Comparison of ENCODE assay signal across 16 mouse cellular contexts in genomic region chr5:92830391-92830790, GRCm38 (mm10).
"Had no signal": no experiment of that assay in that cellular context is flagged by ENCODE, and none has a peak within 500 bp of the region (broad histone marks: within the 10 kb centered on the region; RNA-seq: fewer than 3 reads in every experiment).

No protein-coding gene starts in this region.

- H3K27ac ChIP-seq: neural tube, embryonic 13.5 days; neural tube, embryonic 15.5 days; stomach, embryonic 15.5 days; stomach, postnatal 0 days had no signal

- H3K4me3 ChIP-seq: neural tube, embryonic 13.5 days; neural tube, embryonic 15.5 days; stomach, embryonic 15.5 days had no signal

- H3K4me2 ChIP-seq: neural tube, embryonic 13.5 days; neural tube, embryonic 15.5 days; stomach, embryonic 15.5 days had no signal

- H3K4me1 ChIP-seq: neural tube, embryonic 13.5 days; neural tube, embryonic 15.5 days had no signal

- H3K9ac ChIP-seq: neural tube, embryonic 13.5 days; neural tube, embryonic 15.5 days; stomach, embryonic 15.5 days had no signal

- H3K27me3 ChIP-seq: neural tube, embryonic 13.5 days; neural tube, embryonic 15.5 days; stomach, embryonic 15.5 days had no signal

- DNase-seq: retina, postnatal 1 day; right cerebral cortex, adult 18-20 months; right cerebral cortex, postnatal 14 days; right cerebral cortex, postnatal 25 days; right cerebral cortex, postnatal 4 days; spleen, adult 18-20 months; thymus, adult 18-20 months; thymus, adult 2 months; thymus, postnatal 14 days; thymus, postnatal 25 days; thymus, postnatal 36 days; thymus, postnatal 4 days had no signal

- H3K9me3 ChIP-seq: neural tube, embryonic 13.5 days; neural tube, embryonic 15.5 days; stomach, embryonic 15.5 days had no signal

- H3K36me3 ChIP-seq: neural tube, embryonic 13.5 days; neural tube, embryonic 15.5 days; stomach, embryonic 15.5 days had no signal
